Mouse (Mus musculus) stomach, embryonic 16.5 days (tissue): ENCODE data around the gene Vmn2r49. TPM values are rescaled to one million over a fixed set of nuclear protein-coding genes. Genes with fewer than 3 reads are reported as not detected.
"Not testable (repeated sequence)": the region's sequence is repeated elsewhere in the genome, so short reads cannot be mapped to it uniquely, and the experiment has no call there.

Source experiments
- ATAC-seq: fragments of 200-750 bp; cut with Nextera tagmentation; 2 replicates; pipeline ENCODE4 v1.8.0; 2017; ENCODE audit warnings: moderate number of reproducible peaks, moderate TSS enrichment; ENCODE audit not compliant: insufficient read depth, low FRiP score
- H3K27ac ChIP-seq: fragments of 300-500 bp; sonication (generic); 2 replicates; pipeline ENCODE4 v1.5.1; 2014; ENCODE audit warnings: low read length
- H3K27me3 ChIP-seq: fragments of 300-500 bp; sonication (generic); 2 replicates; pipeline ENCODE4 v1.6.1; 2014; ENCODE audit warnings: low read length, control low read depth, mixed read lengths; ENCODE audit not compliant: control insufficient read depth, insufficient read depth
- H3K36me3 ChIP-seq: fragments of 300-500 bp; sonication (generic); 2 replicates; pipeline ENCODE4 v1.6.1; 2014; ENCODE audit warnings: low read length; ENCODE audit not compliant: control insufficient read depth, insufficient read depth
- H3K4me1 ChIP-seq: fragments of 300-500 bp; sonication (generic); 2 replicates; pipeline ENCODE4 v1.6.1; 2014; ENCODE audit warnings: low read length, control low read depth, mixed read lengths; ENCODE audit not compliant: control insufficient read depth, insufficient read depth
- H3K4me2 ChIP-seq: fragments of 300-500 bp; sonication (generic); 2 replicates; pipeline ENCODE4 v1.6.1; 2014; ENCODE audit warnings: low read depth, low read length, mixed read lengths
- H3K4me3 ChIP-seq: fragments of 300-500 bp; sonication (generic); replicated peaks from 2 replicates; pipeline ENCODE4 v1.5.1; 2014; ENCODE audit warnings: mild to moderate bottlenecking, low read length
- H3K9ac ChIP-seq: fragments of 300-500 bp; sonication (generic); 2 replicates; pipeline ENCODE4 v1.6.1; 2014; ENCODE audit warnings: low read length
- H3K9me3 ChIP-seq: fragments of 300-500 bp; sonication (generic); replicated peaks from 2 replicates; pipeline ENCODE4 v1.6.1; 2016; ENCODE audit warnings: low read length, control low read depth; ENCODE audit not compliant: control insufficient read depth
- WGBS: fragments of 180-500 bp; shearing (Covaris S2); extraction: QIAGEN DNeasy Blood & Tissue Kit; methylation state at CpG from one replicate; pipeline ENCODE4 v1.1.7; 2014; 5-methylcytosine and 5-hydroxymethylcytosine counted together
- polyA plus RNA-seq: library from polyadenylated mRNA; unstranded; fragments of >200 nt; fragmentation: Nextera tagmentation; extraction: Ambion mirVana; gene quantifications from 2 replicates; pipeline ENCODE4 v1.2.1, GENCODE M21; 2015

Gene Vmn2r49
- not detected in 2 replicates for polyA plus RNA-seq

DNA sequence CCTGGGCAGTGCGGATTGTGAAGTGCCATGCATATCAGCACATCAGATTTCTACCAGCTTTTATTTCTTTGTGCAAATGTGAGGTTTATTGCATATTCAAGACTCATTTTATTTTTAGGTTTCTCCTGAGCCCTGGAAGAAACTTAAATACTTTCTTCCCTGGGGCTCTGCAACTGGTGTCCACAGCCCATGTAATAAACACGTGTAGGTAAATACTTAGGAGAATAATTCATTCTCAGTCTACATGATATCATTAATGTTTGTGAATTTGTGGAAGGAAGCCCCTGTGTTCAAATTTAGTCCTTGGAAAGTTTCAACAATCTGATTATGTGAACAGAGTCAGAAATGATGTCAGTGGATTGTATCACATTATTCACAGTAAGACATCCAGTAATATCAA, at the start of gene Vmn2r49:
Gene Vmn2r49, minus strand, starts transcription at position 101 of the 400 bp plus-strand sequence.
- H3K27me3 ChIP-seq, ATAC-seq, H3K9me3 ChIP-seq, H3K27ac ChIP-seq, H3K36me3 ChIP-seq, H3K9ac ChIP-seq, H3K4me1 ChIP-seq, H3K4me2 ChIP-seq, H3K4me3 ChIP-seq: not testable (repeated sequence)
- WGBS, result no CpG with 5 or more reads among the region's 2 CpGs

- 79% methylated on average over 2 of the region's 2 CpGs for WGBS
- not testable (repeated sequence) for H3K9ac ChIP-seq, H3K4me3 ChIP-seq, H3K9me3 ChIP-seq, H3K27me3 ChIP-seq, H3K4me2 ChIP-seq, ATAC-seq, H3K36me3 ChIP-seq, H3K27ac ChIP-seq, H3K4me1 ChIP-seq
These were observed 38.6 kb downstream of the Vmn2r49 start, which contains the start of gene Vmn2r48 for GRCm38 (mm10) chr7:9953485-9953884. Vmn2r48 (minus strand) TSS chr7:9953585.

Other genes with a start within 250 kb of the Vmn2r49 start
- gene Vmn2r46, start 221.7 kb downstream of the Vmn2r49 start, polyA plus RNA-seq, result not detected in 2 replicates
- not detected in 2 replicates for gene Vmn2r47, start 150.9 kb downstream of the Vmn2r49 start, polyA plus RNA-seq
- not detected in 2 replicates for gene Vmn2r48, start 38.7 kb downstream of the Vmn2r49 start, polyA plus RNA-seq
- gene Vmn2r50, start 61.0 kb upstream of the Vmn2r49 start, polyA plus RNA-seq, result not detected in 2 replicates
- not detected in 2 replicates for gene Vmn2r51, start 113.5 kb upstream of the Vmn2r49 start, polyA plus RNA-seq
- not detected in 2 replicates for gene Vmn2r52, start 184.3 kb upstream of the Vmn2r49 start, polyA plus RNA-seq